Mouse (Mus musculus) mesoderm, embryonic 11.5 days (tissue): ENCODE results near the gene Fmnl2.

Experiments used
- DNase-seq: peaks from one replicate; pipeline ENCODE4 v3.0.0-alpha.2; 2012; ENCODE audit warnings: low read depth, low spot score

Gene Fmnl2

DNA sequence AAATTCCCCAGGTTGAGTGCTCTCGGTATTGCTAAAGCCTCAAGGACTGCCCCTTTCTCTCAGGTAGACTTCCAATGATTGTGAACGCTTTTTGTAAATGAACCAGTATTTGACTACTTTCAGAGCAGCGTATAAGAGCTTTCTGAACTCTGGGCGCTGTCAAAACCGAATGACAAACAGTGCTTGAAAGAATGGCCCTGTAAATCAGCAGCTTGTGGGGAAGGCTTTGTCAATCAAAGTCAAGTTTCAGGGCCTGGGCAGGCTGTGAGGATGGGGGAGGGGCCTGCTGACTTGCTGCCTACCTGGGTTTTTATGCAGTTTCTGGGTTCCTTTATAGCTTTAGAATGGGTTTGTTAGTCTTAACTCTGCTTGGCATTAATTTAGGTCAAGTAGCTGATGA, 56.1 kb downstream of the Fmnl2 start:
- DNase-seq, result no peak

- DNase-seq, result no peak
Measured at GRCm38 (mm10) chr2:52915536-52915935, 57.9 kb downstream of the Fmnl2 start.

DNA sequence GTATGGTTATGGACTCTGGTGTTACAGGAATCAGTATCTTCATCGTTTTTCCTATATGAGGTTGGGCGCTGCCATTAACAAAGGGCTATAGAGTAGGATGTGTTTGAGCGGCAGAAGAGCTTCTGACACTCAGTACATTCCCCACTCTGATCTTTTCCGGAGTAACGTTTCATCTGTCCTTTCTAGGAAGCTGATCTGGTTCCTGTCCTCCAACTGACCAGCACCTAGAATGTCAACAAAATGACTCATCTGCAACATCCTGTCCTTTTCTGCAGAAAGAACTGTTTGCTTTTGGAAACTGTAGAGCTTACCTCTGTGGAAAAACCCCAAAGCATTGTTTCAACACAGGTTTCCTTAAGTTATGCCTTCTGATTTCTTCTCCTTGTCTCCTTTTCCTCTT, 60.4 kb downstream of the Fmnl2 start:
- no peak for DNase-seq

DNA sequence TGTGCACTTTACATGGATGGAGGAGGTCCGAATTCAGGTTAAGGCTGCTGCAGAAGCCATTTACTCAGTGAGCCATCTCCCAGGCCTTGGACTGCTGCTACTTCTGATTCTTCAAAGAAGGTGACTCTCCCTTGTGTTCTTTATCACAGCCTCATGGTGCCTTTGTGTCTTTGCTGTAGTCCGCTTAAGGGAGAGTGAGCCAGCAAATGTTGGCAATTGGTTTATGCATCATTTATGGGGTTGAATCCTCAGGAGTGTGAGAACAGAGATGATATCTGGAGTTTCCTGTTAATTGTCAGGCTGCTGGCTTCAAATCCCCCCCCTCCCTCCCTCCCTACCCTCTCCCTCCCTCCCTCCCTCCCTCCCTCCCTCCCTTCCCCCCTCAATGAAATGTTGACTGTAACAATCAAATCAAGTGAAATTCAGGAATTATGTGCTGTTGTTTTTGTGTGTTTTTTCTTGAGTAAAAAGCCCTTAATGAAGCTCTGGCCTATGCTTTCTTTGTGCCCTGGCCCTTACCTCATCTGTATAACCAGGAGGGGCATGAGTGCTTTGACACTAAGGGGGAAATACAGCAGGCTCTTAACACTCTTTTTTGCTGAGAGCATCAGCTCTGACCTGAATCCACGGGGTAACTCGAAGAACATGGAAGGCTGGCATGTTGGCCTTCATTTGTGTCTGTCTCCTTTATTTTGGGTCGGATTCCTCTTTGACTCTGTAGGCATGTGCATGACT, 63.2 kb downstream of the Fmnl2 start:
- no peak for DNase-seq

GRCm38 (mm10) chr2:52925062-52925461, 67.4 kb downstream of the Fmnl2 start:
- no peak for DNase-seq

DNA sequence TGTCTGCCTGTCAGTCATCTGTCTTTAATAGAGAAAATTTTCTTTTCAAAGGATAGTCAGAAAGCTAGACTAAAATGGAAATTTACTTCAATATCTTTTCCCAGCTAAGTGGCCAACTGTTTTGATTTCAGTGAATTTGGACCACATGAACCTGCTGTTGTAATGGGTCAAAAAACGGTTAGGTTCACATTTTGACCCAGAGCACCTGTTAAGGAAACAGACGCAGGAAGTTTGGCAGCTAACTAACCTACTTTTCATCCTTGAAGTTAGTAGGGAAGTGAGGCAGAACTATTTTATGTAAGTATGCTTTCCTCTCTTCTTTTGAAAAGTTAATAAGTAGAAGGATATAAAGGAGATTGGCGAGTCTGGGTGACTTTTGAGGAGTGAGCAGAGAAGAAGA, 69.7 kb downstream of the Fmnl2 start:
- DNase-seq, result no peak

- peak; percentile 44 for DNase-seq
Measured at GRCm38 (mm10) chr2:52927858-52928301, 70.2 kb downstream of the Fmnl2 start.

DNA sequence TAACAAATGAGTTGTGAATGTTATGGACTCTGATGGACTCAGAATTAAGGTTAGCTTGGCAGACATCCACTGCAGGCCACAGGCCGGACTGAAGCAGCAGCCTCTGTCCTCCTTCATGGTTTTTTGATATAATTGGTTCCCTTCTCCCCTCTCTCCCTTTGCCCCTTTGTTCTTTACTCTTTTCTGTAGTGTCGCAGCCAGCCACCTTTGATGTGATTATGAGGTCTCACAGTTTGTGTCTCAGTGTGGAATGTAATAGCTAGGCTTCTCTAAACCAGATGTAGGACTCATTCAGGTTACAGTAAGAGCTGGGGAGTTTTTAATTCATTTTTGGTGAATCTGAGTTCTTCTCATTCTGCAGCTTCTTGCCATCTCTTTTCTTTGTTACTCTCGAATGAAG, 70.7 kb downstream of the Fmnl2 start:
- no peak for DNase-seq

DNA sequence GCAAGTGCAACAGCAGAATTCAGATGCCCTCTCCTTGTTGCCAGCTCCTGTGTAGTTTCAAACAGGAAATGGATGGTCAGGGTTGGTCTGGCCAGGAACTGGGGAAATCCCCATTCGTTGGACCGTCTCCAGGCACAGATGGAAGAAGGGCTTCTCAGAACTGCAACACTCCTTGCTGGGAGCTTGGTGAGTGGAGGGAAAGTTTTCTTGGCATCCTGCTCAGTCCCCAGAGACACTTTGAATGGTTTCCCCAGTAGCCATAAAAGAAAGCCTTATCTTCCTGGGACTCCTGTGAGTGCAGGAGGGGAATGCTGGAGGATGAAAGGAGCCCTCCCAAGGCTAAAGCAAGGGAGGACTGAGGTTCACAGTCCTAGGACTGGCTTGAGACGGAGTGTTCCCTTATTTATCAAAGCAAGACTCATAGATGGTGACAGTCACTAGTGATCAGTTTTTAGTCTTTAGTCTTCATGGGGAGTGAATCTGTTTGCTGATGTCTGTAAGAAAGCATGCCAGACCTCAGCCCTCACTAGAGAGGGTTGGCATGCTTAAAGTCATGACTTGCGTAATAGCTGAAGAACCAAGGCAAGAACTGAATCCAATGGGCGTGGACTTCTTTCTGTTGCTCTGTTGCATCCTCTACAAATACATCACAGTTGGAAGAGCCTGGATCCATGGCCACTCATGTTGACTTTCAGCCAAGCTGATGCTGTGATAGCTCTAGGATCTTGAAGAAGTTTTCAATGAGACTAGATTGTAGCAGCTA, 72.6 kb downstream of the Fmnl2 start:
- DNase-seq, result no peak

- DNase-seq, result no peak
Measured at GRCm38 (mm10) chr2:52931315-52931714, 73.7 kb downstream of the Fmnl2 start.

GRCm38 (mm10) chr2:52935906-52936305, 78.2 kb downstream of the Fmnl2 start:
- no peak for DNase-seq

DNA sequence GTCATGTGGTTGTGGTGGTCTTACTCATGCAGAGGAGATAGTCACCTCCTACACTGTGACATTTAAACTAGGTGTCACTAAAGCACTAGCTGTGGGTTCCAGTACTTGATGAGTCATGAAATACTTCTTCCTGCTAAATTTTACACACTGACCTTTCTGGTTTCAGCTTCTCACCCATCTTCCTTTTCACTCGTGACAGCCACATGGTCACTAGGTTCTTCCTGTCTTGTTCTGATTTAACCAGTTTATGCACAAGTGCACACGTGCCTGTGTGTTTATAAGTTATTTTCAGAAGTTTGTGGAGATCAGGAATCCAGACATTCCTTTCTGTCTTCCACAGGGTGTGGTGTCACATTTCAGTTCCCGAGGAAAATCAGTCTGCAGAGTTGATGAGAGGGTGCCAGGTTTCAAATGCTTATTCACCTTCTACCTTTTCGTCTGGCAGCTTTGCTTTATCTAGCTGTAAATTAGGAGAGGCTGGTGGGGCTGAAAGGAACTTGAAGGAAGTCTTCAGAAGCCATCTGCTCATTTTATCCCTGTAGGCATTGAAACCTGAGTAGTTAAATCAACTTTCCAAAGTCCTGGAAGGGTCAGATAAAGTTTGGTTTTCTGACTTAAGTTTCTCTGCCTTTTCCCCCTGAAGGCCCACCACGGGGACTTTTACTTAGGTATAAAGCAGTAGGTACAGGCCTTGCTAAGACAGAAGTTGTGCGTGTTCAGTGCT, 80.9 kb downstream of the Fmnl2 start:
- DNase-seq, result peak; percentile 63

DNA sequence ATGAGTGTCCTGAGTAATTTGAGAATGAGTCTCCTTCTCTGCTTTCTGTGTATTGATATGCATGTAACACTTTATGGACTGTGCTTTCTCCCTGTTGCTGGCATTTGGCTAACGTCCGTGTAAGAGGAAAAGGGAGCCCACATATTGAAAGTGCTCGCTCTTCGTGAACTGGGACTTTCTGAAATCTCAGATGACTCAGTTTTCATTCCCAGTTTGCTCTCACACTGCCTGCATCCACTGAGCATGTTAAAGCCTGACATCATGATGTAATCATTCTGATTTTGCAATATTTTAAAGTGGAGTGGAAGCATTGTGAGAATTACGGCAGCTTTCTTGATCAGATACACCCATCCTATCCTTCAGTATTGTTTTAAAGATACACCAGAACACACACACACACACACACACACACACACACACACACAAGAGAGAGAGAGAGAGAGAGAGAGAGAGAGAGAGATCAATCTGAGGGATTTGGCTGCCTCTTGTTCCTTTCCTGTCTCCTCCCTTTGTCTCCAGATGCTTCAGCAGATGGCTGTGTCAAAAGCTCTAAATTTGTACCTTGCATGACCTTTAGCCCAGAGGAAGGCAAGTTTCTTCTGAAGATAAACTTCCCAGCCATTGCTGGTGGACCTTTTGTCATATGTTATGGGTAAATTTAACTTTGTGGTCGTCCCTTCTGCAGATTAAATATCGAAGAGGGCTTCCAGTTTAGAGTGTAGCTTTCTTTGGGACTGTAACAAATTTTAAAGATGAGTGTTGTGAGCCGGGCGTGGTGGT, 86.2 kb downstream of the Fmnl2 start:
- no peak for DNase-seq

GRCm38 (mm10) chr2:52944594-52944993, 86.9 kb downstream of the Fmnl2 start:
- no peak for DNase-seq

- DNase-seq, result no peak
Measured at GRCm38 (mm10) chr2:52946074-52946473, 88.4 kb downstream of the Fmnl2 start.

DNA sequence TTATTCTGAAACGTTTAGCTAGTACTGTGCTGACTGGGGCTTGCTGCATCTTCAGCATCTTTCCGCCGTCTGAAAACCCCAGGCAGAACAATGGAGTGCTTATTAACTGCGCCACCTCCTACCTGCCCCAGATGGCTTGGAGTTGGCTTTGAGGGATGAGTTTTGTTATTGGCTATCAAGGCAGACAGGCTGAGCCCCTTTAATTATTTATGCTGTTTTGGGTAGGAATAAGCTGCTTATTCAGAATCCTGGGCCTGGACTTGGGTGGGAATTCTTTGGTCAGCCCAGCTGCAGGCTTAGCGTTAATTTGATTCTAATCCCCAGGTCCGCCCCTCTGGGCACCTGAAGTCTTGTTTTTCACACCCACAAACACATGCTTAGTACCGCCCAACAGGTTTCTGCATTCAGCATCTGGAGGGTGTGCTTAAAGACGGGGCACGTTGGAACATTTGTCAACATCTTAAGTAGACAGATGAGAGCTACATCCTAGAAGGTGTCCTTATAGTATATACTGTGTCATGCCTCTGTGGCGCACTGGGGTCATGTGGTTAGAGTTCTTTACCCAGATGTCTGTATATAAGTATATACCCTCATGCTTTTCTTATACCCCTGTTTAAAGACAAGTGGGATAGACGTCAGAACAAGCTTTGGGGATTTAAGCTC, 89.0 kb downstream of the Fmnl2 start:
- DNase-seq, result no peak

- DNase-seq, result no peak
Measured at GRCm38 (mm10) chr2:52948406-52948805, 90.7 kb downstream of the Fmnl2 start.

- DNase-seq, result no peak
Measured at GRCm38 (mm10) chr2:52949556-52949955, 91.9 kb downstream of the Fmnl2 start.

GRCm38 (mm10) chr2:52950226-52950625, 92.6 kb downstream of the Fmnl2 start:
- DNase-seq, result no peak

GRCm38 (mm10) chr2:52952202-52952730, 94.6 kb downstream of the Fmnl2 start:
- no peak for DNase-seq

DNA sequence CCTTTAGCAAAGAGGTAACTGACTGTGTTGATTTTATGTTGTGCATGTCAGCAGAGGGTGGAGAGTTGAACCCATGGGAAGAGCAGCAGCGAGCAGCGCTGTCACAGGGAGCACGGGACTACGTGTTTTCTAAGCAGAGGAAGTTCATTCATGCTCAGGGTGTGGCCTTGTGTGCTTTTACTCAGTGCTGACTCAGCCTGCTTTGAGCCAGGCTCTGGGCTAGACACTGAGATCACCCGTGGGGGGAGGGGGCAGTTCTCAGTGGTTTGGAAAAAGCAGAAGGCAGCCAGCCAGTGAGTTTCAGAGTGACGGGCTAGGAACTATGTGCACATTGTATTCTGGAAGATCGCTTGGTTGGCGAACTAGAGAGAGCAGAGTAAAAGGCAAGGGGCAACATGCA, 97.4 kb downstream of the Fmnl2 start:
- no peak for DNase-seq
